Mouse (Mus musculus): ENCODE results near the gene Rpl21.
"Not testable (repeated sequence)": the region's sequence is repeated elsewhere in the genome, so short reads cannot be mapped to it uniquely, and the experiment has no call there.

Gene Rpl21

GRCm38 (mm10) chr5:146867246-146867945 lies 34.7 kb downstream of the Rpl21 start:
- peak; percentile 70 for DNase-seq (ENCODE audit: low read depth, low spot score)

GRCm38 (mm10) chr5:146867946-146868314 lies 35.2 kb downstream of the Rpl21 start:
- no peak for DNase-seq (ENCODE audit: low read depth, low spot score)

- no peak for DNase-seq (ENCODE audit: low read depth, low spot score)
Observed at GRCm38 (mm10) chr5:146872981-146873631, 40.4 kb downstream of the Rpl21 start.

GRCm38 (mm10) chr5:146876024-146876423 lies 43.3 kb downstream of the Rpl21 start:
- no peak for DNase-seq (ENCODE audit: low read depth, low spot score)

GRCm38 (mm10) chr5:146877882-146878281 lies 45.2 kb downstream of the Rpl21 start:
- not testable (repeated sequence) for DNase-seq (ENCODE audit: low read depth, low spot score)

GRCm38 (mm10) chr5:146882261-146882660 lies 49.6 kb downstream of the Rpl21 start:
- no peak for DNase-seq (ENCODE audit: low read depth, low spot score)

- DNase-seq (ENCODE audit: low read depth, low spot score) = peak; percentile 51
Observed at GRCm38 (mm10) chr5:146883053-146883452, 50.4 kb downstream of the Rpl21 start.

GRCm38 (mm10) chr5:146883486-146884272 lies 51.0 kb downstream of the Rpl21 start:
- peak; percentile 64 for DNase-seq (ENCODE audit: low read depth, low spot score)

Measured in ZHBTc4 (cell line).